Mouse (Mus musculus): ENCODE results near the gene B230104I21Rik.

- TF ChIP-seq CTCF (IDR thresholded peaks at IDR 0.05; ENCODE audit: low read depth, low read length): no peak
- no peak for TF ChIP-seq POLR2A (IDR thresholded peaks at IDR 0.05; ENCODE audit: extremely low read depth, insufficient read depth, low read length)
Observed at GRCm38 (mm10) chr4:154364752-154365151, 28.8 kb downstream of the B230104I21Rik start.
